Mouse (Mus musculus): ENCODE data around the gene Zfp664. TPM values are rescaled to one million over a fixed set of nuclear protein-coding genes. Genes with fewer than 3 reads are reported as not detected.
A peak's percentile ranks its signal among the peaks of the same experiment; 100 is the strongest.

Gene Zfp664
- total RNA-seq, 2 experiments from 2014 or later = 68.4 to 77.1 TPM

DNA sequence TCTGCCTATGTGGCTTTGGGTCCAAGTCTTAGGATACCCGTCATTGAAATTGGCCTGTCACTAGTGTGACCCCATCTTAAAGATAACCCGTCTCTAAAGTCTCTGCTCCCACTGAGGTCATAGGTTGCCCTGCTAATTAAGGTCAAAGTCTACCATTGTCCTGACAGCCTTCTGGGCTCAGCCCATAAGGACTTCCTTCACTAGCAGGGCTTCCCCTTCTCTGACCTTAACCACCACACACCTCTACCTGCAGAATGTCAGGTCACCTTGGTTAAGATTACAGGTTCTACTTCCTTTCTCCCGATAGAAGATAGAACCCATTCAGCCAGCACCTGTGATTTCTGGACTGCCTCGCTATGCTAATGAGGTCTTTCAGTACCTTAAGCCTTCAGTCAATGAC lies 41.4 kb downstream of the Zfp664 start:
- intact Hi-C loops (cut with DNase I) = loop anchor here (5.0 kb wide), 2 partner anchors 203 to 283 kb away; no protein-coding TSS in a partner anchor
- no peak overlapping the region for H3K27ac ChIP-seq
- DNase-seq (ENCODE audit: extremely low spot score in 1 of 2, low spot score in 2 of 2) = no peak
- TF ChIP-seq CTCF (IDR thresholded peaks at IDR 0.05) = no peak
- H3K4me3 ChIP-seq = no peak overlapping the region

- DNase-seq (ENCODE audit: extremely low spot score in 1 of 2, low spot score in 2 of 2) = no peak
- no peak overlapping the region for H3K4me3 ChIP-seq
- no peak for TF ChIP-seq CTCF (IDR thresholded peaks at IDR 0.05)
- no peak overlapping the region for H3K27ac ChIP-seq
- intact Hi-C loops (cut with DNase I) = loop anchor here (5.0 kb wide), 1 partner anchor 460 kb away; no protein-coding TSS in a partner anchor
Observed at GRCm38 (mm10) chr5:124906890-124907289, 44.4 kb downstream of the Zfp664 start.

DNA sequence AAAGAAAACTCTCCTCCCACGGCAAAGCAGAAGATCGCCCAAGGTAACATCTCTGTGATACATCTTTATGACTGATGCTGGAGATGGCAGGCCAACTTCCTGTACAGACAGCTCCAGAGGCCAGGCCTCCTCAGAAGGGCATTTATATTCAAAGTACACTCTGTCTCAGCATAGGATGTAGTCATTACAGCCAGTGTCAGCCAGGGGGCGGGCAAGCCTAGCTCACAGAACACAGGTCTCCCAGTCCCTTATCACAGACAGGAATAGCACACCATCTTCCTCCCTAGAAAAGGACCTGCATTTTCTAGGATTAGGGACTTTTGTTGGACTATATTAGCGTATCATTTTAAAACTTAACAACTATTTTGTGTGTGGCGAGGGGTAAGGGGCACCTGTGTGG lies 46.4 kb downstream of the Zfp664 start:
- no peak overlapping the region for H3K27ac ChIP-seq
- TF ChIP-seq CTCF (IDR thresholded peaks at IDR 0.05) = peak; percentile 97
- H3K4me3 ChIP-seq = no peak overlapping the region
- intact Hi-C loops (cut with DNase I) = loop anchor here (2.0 to 5.0 kb wide), 3 partner anchors 106 to 458 kb away; no protein-coding TSS in a partner anchor
- DNase-seq (ENCODE audit: extremely low spot score in 1 of 2, low spot score in 2 of 2) = peak; percentile 79 to 81

- Histone ChIP-seq H3K4me3 (no peak overlapping the region), H3K27ac (no peak overlapping the region)
- DNase-seq (ENCODE audit: extremely low spot score in 1 of 2, low spot score in 2 of 2) = no peak
- intact Hi-C loops (cut with DNase I) = no loop called here
- TF ChIP-seq CTCF (IDR thresholded peaks at IDR 0.05) = no peak
Observed at GRCm38 (mm10) chr5:124912276-124912675, 49.8 kb downstream of the Zfp664 start.

GRCm38 (mm10) chr5:124912946-124913933 lies 50.7 kb downstream of the Zfp664 start:
- Histone ChIP-seq H3K4me3 (no peak overlapping the region), H3K27ac (no peak overlapping the region)
- DNase-seq (ENCODE audit: extremely low spot score in 1 of 2, low spot score in 2 of 2) = no peak
- intact Hi-C loops (cut with DNase I) = no loop called here
- TF ChIP-seq CTCF (IDR thresholded peaks at IDR 0.05) = no peak

- Histone ChIP-seq H3K27ac (no peak overlapping the region), H3K4me3 (no peak overlapping the region)
- DNase-seq (ENCODE audit: extremely low spot score in 1 of 2, low spot score in 2 of 2) = no peak
- intact Hi-C loops (cut with DNase I) = no loop called here
- TF ChIP-seq CTCF (IDR thresholded peaks at IDR 0.05) = no peak
Observed at GRCm38 (mm10) chr5:124919798-124920197, 57.3 kb downstream of the Zfp664 start.

- no peak for DNase-seq (ENCODE audit: extremely low spot score in 1 of 2, low spot score in 2 of 2)
- no peak for TF ChIP-seq CTCF (IDR thresholded peaks at IDR 0.05)
- H3K27ac ChIP-seq = no peak overlapping the region
- no peak overlapping the region for H3K4me3 ChIP-seq
- intact Hi-C loops (cut with DNase I) = no loop called here
Observed at GRCm38 (mm10) chr5:124921410-124921809, 58.9 kb downstream of the Zfp664 start.

- H3K27ac ChIP-seq = no peak overlapping the region
- peak; percentile 25 to 35 for DNase-seq (ENCODE audit: extremely low spot score in 1 of 2, low spot score in 2 of 2)
- no peak for TF ChIP-seq CTCF (IDR thresholded peaks at IDR 0.05)
- no peak overlapping the region for H3K4me3 ChIP-seq
- intact Hi-C loops (cut with DNase I) = no loop called here
Observed at GRCm38 (mm10) chr5:124922356-124923352, 60.2 kb downstream of the Zfp664 start.

DNA sequence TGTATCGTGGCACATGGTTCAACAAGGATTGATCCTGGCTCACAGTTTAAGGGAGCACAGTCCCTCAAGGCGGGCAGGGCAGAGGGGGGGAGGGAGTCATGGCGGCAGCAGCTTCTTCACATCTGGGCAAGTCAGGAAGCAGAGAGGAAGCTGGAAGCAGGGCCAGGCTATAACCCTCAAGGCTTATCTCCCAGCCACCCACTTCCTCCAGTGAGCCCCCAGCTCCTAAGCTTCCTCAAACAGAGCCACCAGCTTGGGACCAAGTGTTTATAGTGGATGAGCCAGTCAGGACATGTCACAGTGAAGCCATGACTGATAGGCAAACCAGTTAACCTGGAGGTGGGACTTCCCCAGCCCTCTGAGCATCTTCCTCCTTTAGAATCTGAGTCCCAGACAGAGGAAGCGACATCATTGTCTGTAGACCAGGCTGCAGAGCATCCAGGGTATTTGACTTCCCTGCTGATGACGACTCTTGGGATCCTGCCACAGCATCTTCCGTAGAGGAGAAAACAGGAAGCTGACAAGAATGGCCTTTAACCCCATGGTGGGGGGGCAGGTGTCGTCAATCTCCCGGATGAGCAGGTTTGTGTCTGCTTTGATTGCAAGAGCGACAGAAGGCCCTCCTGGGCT lies 67.0 kb downstream of the Zfp664 start:
- intact Hi-C loops (cut with DNase I) = no loop called here
- no peak for DNase-seq (ENCODE audit: extremely low spot score in 1 of 2, low spot score in 2 of 2)
- no peak for TF ChIP-seq CTCF (IDR thresholded peaks at IDR 0.05)
- Histone ChIP-seq H3K27ac (no peak overlapping the region), H3K4me3 (no peak overlapping the region)

DNA sequence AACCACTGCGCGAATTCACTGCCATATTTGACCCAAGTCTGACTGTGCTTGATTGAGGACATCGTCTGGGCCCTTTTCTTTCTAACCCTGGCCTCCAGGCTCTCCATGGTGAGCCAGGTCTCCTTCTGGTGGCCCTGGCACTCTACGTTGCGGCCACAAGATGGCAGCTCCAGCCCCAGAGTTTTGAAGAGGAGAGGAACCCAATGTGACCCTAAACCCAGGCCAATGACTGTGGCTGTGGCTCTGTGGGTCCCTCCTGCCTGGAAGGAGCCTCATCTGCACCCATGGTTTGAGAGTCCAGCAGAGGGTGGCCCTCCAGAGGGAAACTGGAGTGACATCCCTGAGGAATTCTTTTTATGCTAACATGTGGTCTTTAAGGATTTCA lies 67.6 kb downstream of the Zfp664 start:
- H3K27ac ChIP-seq = no peak overlapping the region
- peak; percentile 31 to 32 for DNase-seq (ENCODE audit: extremely low spot score in 1 of 2, low spot score in 2 of 2)

GRCm38 (mm10) chr5:124930603-124931002 lies 68.1 kb downstream of the Zfp664 start:
- intact Hi-C loops (cut with DNase I) = no loop called here
- DNase-seq (ENCODE audit: extremely low spot score in 1 of 2, low spot score in 2 of 2) = no peak
- TF ChIP-seq CTCF (IDR thresholded peaks at IDR 0.05) = no peak
- H3K4me3 ChIP-seq = no peak overlapping the region
- no peak overlapping the region for H3K27ac ChIP-seq

More for the DNA sequence above, 67.6 kb downstream of the Zfp664 start:
- no peak overlapping the region for H3K4me3 ChIP-seq
- intact Hi-C loops (cut with DNase I) = no loop called here
- TF ChIP-seq CTCF (IDR thresholded peaks at IDR 0.05) = peak; percentile 65
